Mouse (Mus musculus): ENCODE measurements around the gene Naa30. TPM values are rescaled to one million over a fixed set of nuclear protein-coding genes. Genes with fewer than 3 reads are reported as not detected.

Naa30 gene
- 16.3 and 17.5 TPM in 2 replicates for polyA plus RNA-seq (2016; fragmentation: Nextera tagmentation; extraction: Ambion mirVana)

GRCm38 (mm10) chr14:49171867-49172581 lies at the start of gene Naa30:
Gene Naa30 (plus strand): TSS chr14:49172226.
- Histone ChIP-seq H3K4me3 (peak within 1 kb of the TSS; percentile 92), H3K4me2 (peak within 1 kb of the TSS; percentile 94), H3K9me3 (replicated peaks) (no peaks in the 10 kb centered on the region), H3K27ac (ENCODE audit: poor library complexity, severe bottlenecking) (peak within 1 kb of the TSS; percentile 84), H3K9ac (peak within 1 kb of the TSS; percentile 93), H3K4me1 (replicated peaks) (peaks cover 19% of the 10 kb centered on the region), H3K36me3 (no peaks in the 10 kb centered on the region), H3K27me3 (replicated peaks) (no peaks in the 10 kb centered on the region)
- ATAC-seq (ENCODE audit: insufficient number of reproducible peaks, low FRiP score), result peak; percentile 97
- WGBS, result 4% methylated on average over 79 of the region's 86 CpGs

- Histone ChIP-seq H3K27ac (ENCODE audit: poor library complexity, severe bottlenecking) (no peak overlapping the region), H3K9me3 (replicated peaks) (peaks cover 3% of the 10 kb centered on the region; the same call in 1 of the 2 replicates), H3K36me3 (no peaks in the 10 kb centered on the region), H3K27me3 (replicated peaks) (no peaks in the 10 kb centered on the region), H3K4me2 (no peak overlapping the region), H3K4me3 (no peak overlapping the region), H3K9ac (no peak overlapping the region), H3K4me1 (replicated peaks) (no peaks in the 10 kb centered on the region)
- 78% methylated on average over 23 of the region's 23 CpGs for WGBS
- no peak for ATAC-seq (ENCODE audit: insufficient number of reproducible peaks, low FRiP score)
Observed at GRCm38 (mm10) chr14:49127162-49127779, 44.8 kb upstream of the Naa30 start.

GRCm38 (mm10) chr14:49128544-49129263 lies 43.3 kb upstream of the Naa30 start:
- Histone ChIP-seq H3K4me1 (replicated peaks) (no peaks in the 10 kb centered on the region), H3K27ac (ENCODE audit: poor library complexity, severe bottlenecking) (no peak overlapping the region), H3K27me3 (replicated peaks) (no peaks in the 10 kb centered on the region), H3K4me2 (no peak overlapping the region), H3K4me3 (no peak overlapping the region), H3K9me3 (replicated peaks) (peaks cover 3% of the 10 kb centered on the region; the same call in 1 of the 2 replicates), H3K9ac (no peak overlapping the region), H3K36me3 (no peaks in the 10 kb centered on the region)
- ATAC-seq (ENCODE audit: insufficient number of reproducible peaks, low FRiP score), result no peak
- WGBS, result 62% methylated on average over 10 of the region's 10 CpGs

- Histone ChIP-seq H3K9me3 (replicated peaks) (peaks cover 3% of the 10 kb centered on the region; the same call in 1 of the 2 replicates), H3K27me3 (replicated peaks) (no peaks in the 10 kb centered on the region), H3K27ac (ENCODE audit: poor library complexity, severe bottlenecking) (no peak overlapping the region), H3K4me3 (no peak overlapping the region), H3K4me1 (replicated peaks) (no peaks in the 10 kb centered on the region), H3K4me2 (no peak overlapping the region), H3K9ac (no peak overlapping the region), H3K36me3 (no peaks in the 10 kb centered on the region)
- WGBS, result 75% methylated on average over 3 of the region's 3 CpGs
- no peak for ATAC-seq (ENCODE audit: insufficient number of reproducible peaks, low FRiP score)
Observed at GRCm38 (mm10) chr14:49132391-49132790, 39.6 kb upstream of the Naa30 start.

GRCm38 (mm10) chr14:49138171-49138570 lies 33.9 kb upstream of the Naa30 start:
- WGBS, result 48% methylated on average over 1 of the region's 1 CpGs
- ATAC-seq (ENCODE audit: insufficient number of reproducible peaks, low FRiP score), result no peak
- no peak overlapping the region for H3K27ac ChIP-seq (ENCODE audit: poor library complexity, severe bottlenecking)
- no peak overlapping the region for H3K4me2 ChIP-seq
- no peaks in the 10 kb centered on the region for H3K4me1 ChIP-seq (replicated peaks)
- H3K36me3 ChIP-seq, result no peaks in the 10 kb centered on the region
- H3K9me3 ChIP-seq (replicated peaks), result peaks cover 3% of the 10 kb centered on the region; the same call in 1 of the 2 replicates
- no peak overlapping the region for H3K4me3 ChIP-seq
- H3K9ac ChIP-seq, result no peak overlapping the region
- no peaks in the 10 kb centered on the region for H3K27me3 ChIP-seq (replicated peaks)

GRCm38 (mm10) chr14:49140756-49141155 lies 31.3 kb upstream of the Naa30 start:
- 83% methylated on average over 7 of the region's 7 CpGs for WGBS
- no peak overlapping the region for H3K4me3 ChIP-seq
- H3K27ac ChIP-seq (ENCODE audit: poor library complexity, severe bottlenecking), result no peak overlapping the region
- no peaks in the 10 kb centered on the region for H3K36me3 ChIP-seq
- H3K27me3 ChIP-seq (replicated peaks), result no peaks in the 10 kb centered on the region
- H3K4me2 ChIP-seq, result no peak overlapping the region
- peaks cover 3% of the 10 kb centered on the region; the same call in 1 of the 2 replicates for H3K9me3 ChIP-seq (replicated peaks)
- ATAC-seq (ENCODE audit: insufficient number of reproducible peaks, low FRiP score), result no peak
- H3K9ac ChIP-seq, result no peak overlapping the region
- H3K4me1 ChIP-seq (replicated peaks), result no peaks in the 10 kb centered on the region

- Histone ChIP-seq H3K36me3 (no peaks in the 10 kb centered on the region), H3K9me3 (replicated peaks) (no peaks in the 10 kb centered on the region), H3K4me3 (no peak overlapping the region), H3K4me2 (no peak overlapping the region), H3K9ac (no peak overlapping the region), H3K27me3 (replicated peaks) (no peaks in the 10 kb centered on the region), H3K4me1 (replicated peaks) (no peaks in the 10 kb centered on the region), H3K27ac (ENCODE audit: poor library complexity, severe bottlenecking) (no peak overlapping the region)
- WGBS, result 24% methylated on average over 7 of the region's 7 CpGs
- ATAC-seq (ENCODE audit: insufficient number of reproducible peaks, low FRiP score), result no peak
Observed at GRCm38 (mm10) chr14:49153801-49154200, 18.2 kb upstream of the Naa30 start.

GRCm38 (mm10) chr14:49155572-49155971 lies 16.5 kb upstream of the Naa30 start:
- Histone ChIP-seq H3K4me3 (no peak overlapping the region), H3K9me3 (replicated peaks) (no peaks in the 10 kb centered on the region), H3K9ac (no peak overlapping the region), H3K4me2 (no peak overlapping the region), H3K27ac (ENCODE audit: poor library complexity, severe bottlenecking) (no peak overlapping the region), H3K27me3 (replicated peaks) (no peaks in the 10 kb centered on the region), H3K36me3 (no peaks in the 10 kb centered on the region), H3K4me1 (replicated peaks) (no peaks in the 10 kb centered on the region)
- WGBS, result 27% methylated on average over 5 of the region's 5 CpGs
- ATAC-seq (ENCODE audit: insufficient number of reproducible peaks, low FRiP score), result no peak

- Histone ChIP-seq H3K36me3 (no peaks in the 10 kb centered on the region), H3K4me1 (replicated peaks) (no peaks in the 10 kb centered on the region), H3K9ac (no peak overlapping the region), H3K27ac (ENCODE audit: poor library complexity, severe bottlenecking) (no peak overlapping the region), H3K9me3 (replicated peaks) (no peaks in the 10 kb centered on the region), H3K4me2 (no peak overlapping the region), H3K4me3 (no peak overlapping the region), H3K27me3 (replicated peaks) (no peaks in the 10 kb centered on the region)
- ATAC-seq (ENCODE audit: insufficient number of reproducible peaks, low FRiP score), result no peak
- 71% methylated on average over 16 of the region's 16 CpGs for WGBS
Observed at GRCm38 (mm10) chr14:49158143-49158925, 13.7 kb upstream of the Naa30 start.

GRCm38 (mm10) chr14:49171286-49171685 lies 740 bp upstream of the Naa30 start:
- WGBS, result 26% methylated on average over 8 of the region's 8 CpGs
- peaks cover 19% of the 10 kb centered on the region for H3K4me1 ChIP-seq (replicated peaks)
- H3K27ac ChIP-seq (ENCODE audit: poor library complexity, severe bottlenecking), result peak overlapping the region; percentile 84
- ATAC-seq (ENCODE audit: insufficient number of reproducible peaks, low FRiP score), result no peak
- no peaks in the 10 kb centered on the region for H3K36me3 ChIP-seq
- no peaks in the 10 kb centered on the region for H3K27me3 ChIP-seq (replicated peaks)
- H3K4me3 ChIP-seq, result peak overlapping the region; percentile 92
- no peaks in the 10 kb centered on the region for H3K9me3 ChIP-seq (replicated peaks)
- H3K9ac ChIP-seq, result peak overlapping the region; percentile 93
- H3K4me2 ChIP-seq, result peak overlapping the region; percentile 66
